Comparison of ENCODE assay signal across 8 mouse cellular contexts in the genomic region with DNA sequence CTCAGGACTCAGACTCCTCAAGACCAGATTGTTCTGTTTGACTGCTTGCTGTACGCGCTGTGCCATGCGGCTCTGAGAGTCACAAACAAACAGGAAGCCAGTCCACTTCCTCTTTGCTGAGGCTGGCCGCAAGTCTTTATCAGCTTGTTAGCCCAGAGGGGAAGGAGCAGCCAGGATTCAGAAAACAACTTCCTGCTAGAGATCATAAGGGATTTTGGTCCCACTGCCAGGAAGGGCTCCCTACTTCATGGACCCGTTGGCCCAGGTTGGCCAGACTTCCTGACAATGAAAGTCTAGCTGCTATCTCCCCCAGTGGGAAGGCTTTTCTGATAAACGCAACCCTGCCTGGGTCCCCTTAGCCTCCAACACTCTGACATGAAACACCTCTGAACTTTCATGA. TPM values are rescaled to one million over a fixed set of nuclear protein-coding genes. Genes with fewer than 3 reads are reported as not detected.
DNase-seq lines count a peak whose midpoint lies in the region; ATAC-seq and TF ChIP-seq lines count a peak whose summit lies in the region.

No protein-coding gene starts in this region.

- WGBS in kidney, embryonic 16.5 days, result 38% methylated on average over 6 of the region's 6 CpGs
- WGBS in midbrain, embryonic 15.5 days, result 85% methylated on average over 6 of the region's 6 CpGs

- no peaks in the 10 kb centered on the region for H3K36me3 ChIP-seq in ES-E14 (ENCODE audit: control insufficient read depth, insufficient read depth, low read length, poor library complexity, severe bottlenecking)
- H3K36me3 ChIP-seq in kidney, embryonic 16.5 days (ENCODE audit: insufficient read depth, low read length), result no peaks in the 10 kb centered on the region
- H3K36me3 ChIP-seq in midbrain, embryonic 15.5 days (replicated peaks), result no peaks in the 10 kb centered on the region

- in situ Hi-C loops in ES-E14 (cut with MboI; ENCODE audit: low sequenced_read_pairs in 2 of 2, unreplicated experiment in 2 of 2), result loop anchor here in 1 of 2 experiments (5.0 kb wide), 1 partner anchor 64 kb away; no protein-coding TSS in a partner anchor

- no peak overlapping the region for H3K27ac ChIP-seq in ES-E14 (ENCODE audit: insufficient read depth, low read depth, low read length, poor library complexity, severe bottlenecking)
- peak overlapping the region; percentile 78 for H3K27ac ChIP-seq in kidney, embryonic 16.5 days (ENCODE audit: low read length)
- no peak overlapping the region for H3K27ac ChIP-seq in midbrain, embryonic 15.5 days

- no peaks in the 10 kb centered on the region for H3K9me3 ChIP-seq in ES-E14 (ENCODE audit: control insufficient read depth, insufficient read depth, low read depth, low read length)
- no peaks in the 10 kb centered on the region for H3K9me3 ChIP-seq in kidney, embryonic 16.5 days (ENCODE audit: low read length)
- H3K9me3 ChIP-seq in midbrain, embryonic 15.5 days, result no peaks in the 10 kb centered on the region

- DNase-seq in A20 (ENCODE audit: low read depth, low spot score) (peak; percentile 87), ES-E14 (ENCODE audit: low read depth, low spot score) (no peak)
- DNase-seq in heart, adult 9 months (ENCODE audit: low spot score in 2 of 2), result peak; percentile 73 to 79
- peak; percentile 83 for DNase-seq in lung, postnatal 36 days
- DNase-seq in thymus, postnatal 14 days, result peak; percentile 17
- no peak for DNase-seq in frontal cortex, postnatal 36 days (ENCODE audit: low spot score in 2 of 2)

- peaks cover 4 to 16% of the 10 kb centered on the region in 2 experiments; a peak in 1 of 4 replicates for H3K4me1 ChIP-seq in ES-E14 (ENCODE audit: control insufficient read depth in 2 of 2, insufficient read depth in 2 of 2, low read length in 2 of 2, poor library complexity in 1 of 2)
- peaks cover 8% of the 10 kb centered on the region; the same call in 1 of the 2 replicates for H3K4me1 ChIP-seq in kidney, embryonic 16.5 days (ENCODE audit: insufficient read depth, low read length)
- H3K4me1 ChIP-seq in midbrain, embryonic 15.5 days, result no peaks in the 10 kb centered on the region

- H3K9ac ChIP-seq in ES-E14 (ENCODE audit: insufficient read depth, low read depth, low read length, poor library complexity, severe bottlenecking), result 0 out of 2 replicates have a peak overlapping the region, but pooled peaks have one; percentile 6
- H3K9ac ChIP-seq in kidney, embryonic 16.5 days (replicated peaks; ENCODE audit: low read length), result 0 out of 2 replicates have a peak overlapping the region, but pooled peaks have one; percentile 17
- no peak overlapping the region for H3K9ac ChIP-seq in midbrain, embryonic 15.5 days

- no peak overlapping the region for H3K4me3 ChIP-seq in ES-E14 (ENCODE audit: insufficient read depth in 1 of 2, low read depth in 1 of 2, low read length in 2 of 2, poor library complexity in 1 of 2, severe bottlenecking in 1 of 2)
- no peak overlapping the region for H3K4me3 ChIP-seq in kidney, embryonic 16.5 days (ENCODE audit: low read length)
- H3K4me3 ChIP-seq in midbrain, embryonic 15.5 days, result no peak overlapping the region

- no peak overlapping the region for H3K4me2 ChIP-seq in kidney, embryonic 16.5 days (replicated peaks; ENCODE audit: low read depth, low read length)
- H3K4me2 ChIP-seq in midbrain, embryonic 15.5 days, result no peak overlapping the region

- ATAC-seq in kidney, embryonic 16.5 days (ENCODE audit: low FRiP score, low TSS enrichment), result no peak
- no peak for ATAC-seq in midbrain, embryonic 15.5 days (replicated peaks)

- H3K27me3 ChIP-seq in kidney, embryonic 16.5 days (ENCODE audit: insufficient read depth, low read length), result no peaks in the 10 kb centered on the region
- H3K27me3 ChIP-seq in midbrain, embryonic 15.5 days (replicated peaks), result no peaks in the 10 kb centered on the region

TF ChIP-seq in ES-E14, 5 proteins besides CTCF, POLR2A, EP300 and RAD21:
- TF ChIP-seq ZNF384 (IDR thresholded peaks at IDR 0.05; ENCODE audit: low read depth, low read length) (no peak), ZC3H11A (IDR thresholded peaks at IDR 0.05; ENCODE audit: borderline replicate concordance, low read depth, low read length) (no peak), HCFC1 (IDR thresholded peaks at IDR 0.05; ENCODE audit: borderline replicate concordance, insufficient read depth, low read length) (no peak), CHD2 (IDR thresholded peaks at IDR 0.05; ENCODE audit: low read depth, low read length) (no peak), MAFK (IDR thresholded peaks at IDR 0.05; ENCODE audit: insufficient read depth, low read depth, low read length) (no peak)

RNA-seq across cellular contexts. Expression of gene Phb, which starts 21.8 kb away (rescaled TPM):
- total RNA-seq in ES-E14 (2012; rRNA removed), result 693 and 831 TPM in 2 replicates
- polyA plus RNA-seq in kidney, embryonic 16.5 days (2015; fragmentation: Nextera tagmentation; extraction: Ambion mirVana), result 258 and 288 TPM in 2 replicates
- 166 and 185 TPM in 2 replicates for polyA plus RNA-seq in midbrain, embryonic 15.5 days (2015; fragmentation: Nextera tagmentation; extraction: Ambion mirVana)

RNA-seq across cellular contexts. Expression of gene Zfp652, which starts 24.0 kb away (rescaled TPM):
- 26.9 and 47.0 TPM in 2 replicates for total RNA-seq in ES-E14 (2012; rRNA removed)
- polyA plus RNA-seq in kidney, embryonic 16.5 days (2015; fragmentation: Nextera tagmentation; extraction: Ambion mirVana), result 22.6 and 24.0 TPM in 2 replicates
- polyA plus RNA-seq in midbrain, embryonic 15.5 days (2015; fragmentation: Nextera tagmentation; extraction: Ambion mirVana), result 28.4 and 28.9 TPM in 2 replicates

RNA-seq across cellular contexts. Expression of gene B130006D01Rik, which starts 34.9 kb away (rescaled TPM):
- total RNA-seq in ES-E14 (2012; rRNA removed), result 1.5 and 3.0 TPM in 2 replicates
- 1.1 and 1.8 TPM in 2 replicates for polyA plus RNA-seq in kidney, embryonic 16.5 days (2015; fragmentation: Nextera tagmentation; extraction: Ambion mirVana)
- polyA plus RNA-seq in midbrain, embryonic 15.5 days (2015; fragmentation: Nextera tagmentation; extraction: Ambion mirVana), result 1.1 and 1.7 TPM in 2 replicates

Comparison
In these comparisons a context has a peak if more than half of its experiments do, and no peak if none do; other contexts are left out.
1. DNase-seq: peak in A20 (single experiment), heart, adult 9 months (2 of 2), lung, postnatal 36 days (single experiment) and thymus, postnatal 14 days (single experiment); none in ES-E14 (single experiment) and frontal cortex, postnatal 36 days (0 of 2).